Mouse (Mus musculus) thymus, postnatal 4 days (tissue): ENCODE measurements around the gene Acpp.
"Not testable (repeated sequence)": the region's sequence is repeated elsewhere in the genome, so short reads cannot be mapped to it uniquely, and the experiment has no call there.

Experiments used
- DNase-seq: peaks from one replicate; pipeline ENCODE4 v3.0.0; 2021

Acpp gene

DNA sequence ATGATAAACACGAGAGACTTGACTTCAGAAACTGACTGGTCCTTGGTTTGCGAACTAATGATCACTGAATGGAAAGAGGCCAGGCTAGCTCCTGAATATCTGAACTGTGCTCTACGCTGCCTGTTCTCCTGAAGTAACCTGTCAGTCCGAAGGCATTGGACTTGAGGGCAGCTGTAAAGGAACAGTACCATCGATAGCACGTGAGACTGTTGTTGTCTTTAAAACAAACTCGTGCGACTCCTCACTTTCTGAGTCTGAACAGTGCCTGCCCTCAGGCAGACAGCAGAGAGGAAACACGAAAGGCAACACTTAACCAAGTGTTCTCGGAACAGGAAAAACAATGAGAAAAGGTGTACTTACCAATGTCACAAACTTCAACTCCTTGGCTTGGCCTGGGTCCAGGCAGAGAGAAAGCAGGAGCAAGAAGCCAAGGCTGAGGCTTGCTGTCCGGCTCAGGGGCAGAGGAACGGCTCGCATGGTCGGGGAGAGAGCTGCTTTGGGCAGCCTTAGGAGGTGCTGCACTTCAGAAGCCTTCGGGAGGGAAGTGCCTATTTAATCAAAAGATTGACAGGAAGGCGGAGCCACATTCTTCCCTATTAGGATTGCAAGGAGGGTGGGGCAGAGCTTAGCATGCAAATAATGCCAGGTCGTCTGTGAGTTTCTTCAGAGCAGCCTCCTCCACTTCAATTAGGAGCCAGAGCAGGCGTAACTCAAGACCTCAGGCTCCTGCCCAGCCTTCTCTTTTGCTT lies at the start of gene Acpp:
TSS of gene Acpp (minus strand) at position 566 of the 749 bp plus-strand sequence.
- DNase-seq = peak; percentile 62

DNA sequence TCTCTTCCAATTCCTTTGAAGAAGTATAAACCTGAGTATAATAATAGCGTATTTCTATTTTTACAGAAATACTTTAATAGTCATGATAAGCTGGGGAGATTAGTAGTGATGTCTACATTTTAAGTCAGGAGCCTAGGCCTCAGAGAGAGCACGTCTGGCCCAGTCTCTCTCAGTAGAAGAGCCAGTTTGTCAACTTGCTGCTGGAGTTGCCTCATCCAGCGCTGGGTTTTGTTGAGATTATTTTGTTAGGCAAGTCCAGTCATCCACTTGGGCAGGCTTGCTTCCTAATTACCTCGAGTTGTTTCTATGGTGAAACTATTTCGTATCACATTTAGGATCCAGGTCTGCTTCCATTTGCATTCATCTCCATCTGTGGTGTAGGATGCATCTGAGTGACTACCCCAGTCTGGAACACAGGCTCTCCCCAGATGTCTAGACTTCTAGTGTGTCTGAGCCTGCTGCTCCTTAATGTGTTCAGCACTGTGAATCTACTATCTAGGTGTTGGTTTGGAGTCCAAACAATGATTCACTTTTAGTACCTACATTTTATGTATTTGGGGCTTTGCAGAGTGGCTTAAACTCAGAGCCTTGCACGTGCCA lies 45.1 kb upstream of the Acpp start:
- no peak for DNase-seq

DNA sequence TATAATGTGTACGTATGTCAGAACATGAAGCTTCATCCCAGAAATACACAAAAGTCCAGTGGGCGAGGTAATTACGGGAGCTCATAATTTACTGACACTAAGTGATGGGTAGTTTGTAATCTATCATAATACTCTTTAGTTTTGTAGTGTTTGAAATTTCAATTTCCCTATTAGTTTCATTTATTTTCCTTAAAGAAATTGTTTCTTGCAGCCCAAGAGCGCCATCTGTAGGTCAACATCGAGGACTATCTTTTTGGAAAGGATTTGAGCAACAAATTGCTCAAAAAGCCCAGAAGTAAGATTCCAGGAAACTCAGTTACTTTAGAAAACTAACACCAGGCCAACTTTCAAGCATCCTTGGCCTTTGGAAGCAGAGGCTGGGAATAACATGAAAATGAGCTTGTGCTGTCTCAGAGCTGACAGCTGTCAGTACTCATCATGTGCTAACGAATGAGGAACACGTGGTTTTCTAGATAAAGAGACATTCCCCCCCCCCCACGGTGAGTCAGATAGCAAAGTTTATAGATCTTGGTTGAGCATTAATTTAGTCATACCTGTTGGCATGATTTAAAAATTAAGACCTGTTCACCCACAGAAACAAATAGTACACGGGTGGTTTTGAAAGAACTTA lies 42.1 kb upstream of the Acpp start:
- peak; percentile 50 for DNase-seq

DNA sequence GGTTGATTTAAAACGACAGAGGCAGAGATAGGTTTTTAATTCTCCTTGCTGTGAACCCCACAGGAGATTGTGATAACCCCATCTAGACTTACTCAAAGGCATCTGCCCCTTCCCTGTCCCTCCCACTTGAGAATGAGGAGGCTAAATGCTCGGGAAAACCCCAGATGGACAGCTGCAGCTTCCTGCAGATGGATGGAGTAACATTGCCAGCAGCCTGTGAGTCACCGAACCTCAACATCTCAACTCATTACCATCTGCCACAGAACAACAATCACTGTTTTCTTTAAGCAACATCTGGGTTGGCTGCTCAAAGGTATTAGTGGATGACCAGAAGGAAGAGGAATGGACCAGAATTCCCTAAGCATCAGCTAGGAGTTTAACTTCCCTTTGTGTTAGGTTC lies 38.0 kb upstream of the Acpp start:
- no peak for DNase-seq

DNA sequence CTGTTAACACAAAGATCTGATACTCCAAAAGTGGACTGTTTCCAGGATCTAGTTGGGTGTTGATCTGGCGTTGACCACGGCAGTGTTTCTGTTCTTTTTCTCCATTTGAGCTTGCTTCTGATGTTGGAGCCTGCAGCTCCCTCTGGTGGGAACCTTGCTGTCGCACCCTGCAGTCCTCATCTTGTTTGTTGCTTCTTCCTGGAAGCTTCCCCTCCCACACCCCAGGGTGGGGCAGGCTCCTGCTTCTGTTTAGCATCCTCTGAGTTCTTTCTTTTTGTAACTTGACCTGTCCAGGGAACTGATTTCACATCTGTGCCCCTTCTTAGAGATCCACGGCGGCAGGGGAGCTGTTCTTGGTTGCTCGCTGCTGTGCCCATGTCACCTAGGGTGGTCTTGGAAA lies 35.7 kb upstream of the Acpp start:
- DNase-seq = peak; percentile 83

DNA sequence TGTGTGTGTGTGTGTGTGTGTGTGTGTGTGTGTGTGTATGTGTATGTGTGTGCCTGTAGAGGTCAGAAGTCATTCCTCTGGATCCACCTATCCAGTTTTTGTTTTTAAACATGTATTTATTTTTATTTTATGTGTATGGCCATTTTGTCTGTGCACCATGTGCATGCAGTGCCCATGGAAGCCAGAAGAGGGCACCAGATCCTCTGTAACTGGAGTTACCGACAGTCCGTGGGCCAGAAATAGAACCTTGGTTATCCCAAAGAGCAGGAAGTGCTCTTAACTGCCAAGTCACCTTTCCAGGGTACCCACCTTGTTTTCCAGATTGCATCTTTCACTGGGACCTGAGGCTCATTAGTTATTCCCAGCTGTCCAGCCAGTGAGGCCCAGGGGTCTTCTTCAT lies 29.4 kb upstream of the Acpp start:
- DNase-seq = peak; percentile 34

DNA sequence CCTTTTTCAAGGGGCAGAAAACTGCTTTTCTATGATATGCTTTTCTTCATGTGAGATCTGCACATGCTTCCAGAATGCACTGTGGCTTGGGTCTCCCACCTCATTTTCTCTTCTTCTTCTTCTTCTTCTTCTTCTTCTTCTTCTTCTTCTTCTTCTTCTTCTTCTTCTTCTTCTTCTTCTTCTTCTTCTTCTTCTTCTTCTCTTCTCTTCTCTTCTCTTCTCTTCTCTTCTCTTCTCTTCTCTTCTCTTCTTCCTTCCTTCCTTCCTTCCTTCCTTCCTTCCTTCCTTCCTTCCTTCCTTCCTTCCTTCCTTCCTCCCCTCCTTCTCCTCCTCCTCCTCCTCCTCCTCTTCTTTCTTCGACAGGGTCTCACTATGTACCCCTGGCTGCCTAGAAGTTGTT lies 24.4 kb upstream of the Acpp start:
- DNase-seq = not testable (repeated sequence)

DNA sequence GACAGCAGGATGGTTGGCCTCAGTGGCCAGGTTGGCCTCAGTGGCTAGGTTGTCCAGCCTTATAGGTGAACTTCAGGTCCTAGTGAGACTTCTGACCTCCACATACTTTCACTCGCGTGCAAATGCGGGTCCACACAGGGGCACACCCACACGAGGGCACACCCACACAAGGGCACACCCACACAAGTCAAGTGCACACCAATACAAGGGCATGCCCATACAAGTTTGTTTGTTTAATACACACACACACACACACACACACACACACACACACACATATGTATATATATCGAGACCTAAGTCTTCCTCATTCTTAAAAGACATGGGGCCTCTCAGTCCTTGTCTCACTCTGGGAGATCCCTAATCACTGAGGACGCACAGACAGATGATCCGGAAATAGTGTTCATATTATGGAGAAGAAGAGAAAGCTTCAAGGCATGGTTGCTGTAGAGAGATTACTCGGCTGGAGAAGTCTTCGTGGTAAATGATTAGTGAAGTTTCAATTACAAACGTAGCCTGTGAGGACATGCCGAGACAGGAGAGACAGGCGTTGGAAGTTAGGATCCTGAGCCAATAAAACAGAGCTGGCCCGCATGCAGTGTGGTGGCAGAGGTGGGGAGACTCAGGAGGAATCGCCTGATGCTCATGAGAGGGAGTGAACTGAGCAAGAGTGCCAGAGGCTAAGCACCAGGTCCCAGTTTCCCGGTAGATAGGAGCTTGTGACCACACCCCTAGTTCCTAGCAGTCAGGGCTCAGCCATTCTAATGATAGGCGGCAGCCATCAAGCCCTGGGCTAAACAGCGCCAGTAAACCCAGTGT lies 23.7 kb upstream of the Acpp start:
- DNase-seq = no peak

DNA sequence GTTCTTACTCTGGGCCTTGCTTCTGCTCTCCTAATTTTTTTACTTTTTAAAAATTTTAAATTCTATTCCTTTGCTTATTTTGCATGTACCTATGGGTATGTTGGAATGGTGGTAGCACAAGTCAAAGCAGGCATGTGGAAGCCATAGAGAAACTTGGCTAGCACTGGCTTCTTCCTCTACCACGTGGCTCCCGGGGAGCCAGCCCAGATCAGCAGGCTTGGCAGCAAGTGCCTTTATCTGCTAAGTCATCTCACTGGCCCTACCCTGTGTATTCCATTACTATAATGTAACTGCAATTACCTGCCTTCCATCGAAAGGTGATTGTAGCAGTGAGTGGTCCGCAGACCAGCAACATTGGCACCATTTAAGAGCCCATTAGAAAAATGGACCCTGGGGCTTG lies 22.8 kb upstream of the Acpp start:
- no peak for DNase-seq

DNA sequence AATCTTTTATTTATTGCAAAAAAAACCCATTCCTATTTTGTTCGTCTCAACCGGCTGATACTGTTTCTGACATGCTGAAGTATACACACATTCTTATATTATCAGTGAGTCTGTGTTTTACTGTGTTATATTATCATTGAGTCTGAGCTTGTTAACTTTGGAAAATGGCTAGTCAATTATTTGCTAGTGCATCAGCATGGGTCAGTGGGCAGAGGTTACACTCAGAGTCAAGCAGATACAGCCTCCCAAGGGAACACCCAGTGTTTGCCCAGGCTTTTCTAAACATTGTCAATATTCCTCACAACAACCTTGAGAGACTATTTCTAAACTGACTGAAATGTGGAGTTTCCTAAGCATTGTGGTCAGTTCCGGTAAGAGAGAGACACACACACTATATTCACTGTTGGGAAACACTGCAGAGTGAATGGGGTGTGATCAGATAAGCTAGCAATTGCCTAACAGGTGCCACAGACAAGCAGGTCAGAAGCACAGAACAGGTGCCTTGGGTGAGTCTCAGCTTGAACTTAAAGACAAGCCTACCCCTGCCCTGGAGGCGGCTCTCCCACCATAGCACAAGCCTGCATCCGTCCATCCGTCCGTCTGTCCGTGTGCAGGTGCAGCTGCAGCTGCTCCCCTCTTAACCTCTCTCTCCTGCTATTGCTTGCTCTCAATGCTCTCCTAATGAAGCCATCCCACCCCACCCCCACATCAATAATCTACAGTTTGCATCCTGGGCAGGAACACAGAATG lies 18.1 kb upstream of the Acpp start:
- DNase-seq = peak; percentile 30

DNA sequence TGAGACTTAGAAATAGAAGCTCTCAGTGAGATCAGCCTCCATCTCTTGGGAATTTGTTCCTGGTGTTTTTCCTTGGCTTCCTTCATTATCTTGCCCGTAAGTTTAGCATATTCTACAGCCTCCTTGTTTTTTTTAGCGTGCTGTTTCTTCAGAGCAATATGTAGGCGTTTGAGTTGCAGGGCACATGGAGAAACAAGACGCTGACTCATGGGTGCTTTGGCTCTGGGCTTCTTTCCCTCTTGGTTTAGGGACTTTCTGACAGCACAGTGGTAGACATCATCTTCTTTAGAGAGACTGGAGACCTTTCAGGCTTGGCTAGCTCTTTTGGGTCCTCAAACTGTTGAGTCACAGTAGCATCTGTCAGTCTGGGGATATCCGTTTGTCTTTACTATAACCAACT lies 6.6 kb upstream of the Acpp start:
- no peak for DNase-seq

DNA sequence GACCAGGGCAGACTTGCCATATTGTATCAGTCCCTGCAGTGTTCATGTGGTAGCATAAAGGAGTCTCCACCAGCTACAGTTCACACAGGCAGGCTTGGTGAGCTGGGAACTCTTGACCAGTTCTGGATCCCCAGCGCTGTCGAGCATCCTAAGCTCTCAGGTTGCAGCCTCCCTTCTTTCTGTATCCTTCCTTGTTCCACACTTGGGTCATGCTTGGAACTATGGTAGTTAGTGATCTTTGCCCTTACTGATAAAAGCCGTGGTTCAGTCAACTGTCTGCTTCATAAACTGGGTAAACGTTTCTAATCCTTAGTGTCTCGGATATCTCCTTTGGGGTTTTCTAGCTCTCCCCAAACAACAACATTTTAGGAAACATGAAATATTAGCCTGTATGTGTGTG lies 1.9 kb upstream of the Acpp start:
- no peak for DNase-seq

DNA sequence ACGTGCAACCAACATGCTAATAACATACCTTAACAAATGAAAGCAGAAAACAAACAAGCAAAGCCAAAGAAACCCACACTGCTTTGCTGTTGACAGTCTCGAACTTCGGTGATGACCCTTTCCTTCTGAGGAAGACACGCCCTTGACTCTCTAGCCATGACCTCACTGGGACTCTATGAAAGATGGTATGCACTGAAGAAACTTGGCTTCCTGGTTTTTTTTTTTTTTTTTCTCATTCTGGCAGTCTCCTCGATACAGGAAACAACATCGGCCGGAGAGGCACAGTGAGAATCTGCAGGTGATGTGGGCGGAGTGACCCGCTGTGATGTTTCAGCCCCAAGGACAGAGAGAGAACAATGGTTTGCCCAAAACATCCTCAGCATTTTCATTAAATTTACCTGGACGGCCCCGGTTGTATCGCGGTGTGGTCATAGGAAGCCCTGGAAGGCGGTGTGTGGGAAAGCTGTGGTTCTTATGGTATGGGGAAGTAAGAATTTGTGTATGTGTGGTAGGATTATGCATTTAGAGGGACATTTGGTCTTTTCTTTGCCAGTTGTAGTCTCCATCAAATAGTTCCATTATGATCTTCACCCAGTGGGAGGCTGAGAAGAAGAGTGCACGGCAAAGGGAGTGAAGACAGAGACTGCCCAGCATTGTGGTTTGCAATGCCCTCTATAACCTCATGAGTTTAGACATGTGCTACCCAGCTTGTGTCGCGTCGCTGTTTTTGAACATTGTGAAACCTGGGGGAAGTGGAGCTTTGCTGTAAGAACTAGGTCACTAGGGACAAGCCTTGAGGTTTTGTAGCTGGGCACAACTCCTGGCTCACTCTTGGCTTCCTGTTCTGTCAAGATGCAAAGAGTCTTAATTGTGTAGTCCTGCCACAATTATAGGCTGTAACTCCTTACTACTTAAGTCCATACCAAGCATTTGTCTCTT lies 1.2 kb upstream of the Acpp start:
- peak; percentile 53 for DNase-seq

DNA sequence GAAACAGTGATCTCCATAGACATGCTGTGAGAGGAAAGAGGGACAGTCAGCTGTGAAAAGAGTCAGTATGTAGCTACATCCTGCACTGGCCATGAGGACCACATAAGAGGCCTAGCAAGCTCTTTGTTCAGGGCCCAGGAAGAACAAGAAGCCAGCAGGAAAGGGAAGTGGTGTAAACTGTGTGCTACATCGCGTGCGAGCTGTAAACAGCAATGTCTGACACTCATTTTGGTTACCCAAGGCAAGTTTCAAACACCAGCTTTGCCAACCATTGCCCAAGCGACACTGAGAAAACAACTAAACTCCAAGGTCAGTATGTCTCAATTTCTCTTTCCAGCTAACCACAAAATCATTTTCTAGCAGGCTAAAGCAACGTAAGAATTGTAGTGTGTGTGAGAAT lies 6.2 kb downstream of the Acpp start:
- peak; percentile 49 for DNase-seq

DNA sequence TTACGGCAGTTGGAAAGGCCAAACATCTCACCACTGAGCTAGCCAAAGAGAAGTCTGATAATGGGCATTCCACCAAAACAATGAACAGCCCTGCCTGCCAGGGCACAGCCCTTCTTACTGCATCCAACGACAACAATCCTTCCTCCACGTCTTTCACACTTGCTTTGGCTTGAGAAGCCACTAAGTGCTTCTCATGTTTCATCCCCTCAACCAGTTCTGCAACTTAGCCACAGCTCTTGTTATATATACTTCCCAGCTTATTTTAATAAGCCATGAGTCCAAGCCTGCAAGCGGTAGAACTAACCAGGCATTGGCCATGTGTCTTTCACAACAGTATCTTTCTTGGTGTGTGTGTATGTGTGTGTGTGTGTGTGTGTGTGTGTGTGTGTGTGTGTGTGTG lies 8.9 kb downstream of the Acpp start:
- no peak for DNase-seq

DNA sequence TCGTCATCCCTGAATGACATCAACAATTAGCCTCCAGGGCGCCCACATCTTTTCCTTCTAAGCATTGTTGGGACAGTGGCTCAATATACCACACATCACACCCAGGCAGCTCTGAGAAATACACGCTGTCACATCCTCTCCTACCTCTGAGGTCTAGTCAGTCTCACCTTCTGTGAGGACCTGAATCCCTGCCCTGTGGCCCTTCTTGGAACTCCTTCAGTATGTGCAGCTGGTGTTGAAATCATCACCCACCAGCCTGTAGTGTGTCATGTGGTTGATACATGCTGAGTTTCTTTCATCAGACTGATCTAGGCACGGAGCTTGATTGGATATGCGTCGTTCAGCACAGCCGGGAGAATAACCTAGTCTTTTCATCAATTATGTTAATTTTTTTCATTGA lies 16.0 kb downstream of the Acpp start:
- no peak for DNase-seq

DNA sequence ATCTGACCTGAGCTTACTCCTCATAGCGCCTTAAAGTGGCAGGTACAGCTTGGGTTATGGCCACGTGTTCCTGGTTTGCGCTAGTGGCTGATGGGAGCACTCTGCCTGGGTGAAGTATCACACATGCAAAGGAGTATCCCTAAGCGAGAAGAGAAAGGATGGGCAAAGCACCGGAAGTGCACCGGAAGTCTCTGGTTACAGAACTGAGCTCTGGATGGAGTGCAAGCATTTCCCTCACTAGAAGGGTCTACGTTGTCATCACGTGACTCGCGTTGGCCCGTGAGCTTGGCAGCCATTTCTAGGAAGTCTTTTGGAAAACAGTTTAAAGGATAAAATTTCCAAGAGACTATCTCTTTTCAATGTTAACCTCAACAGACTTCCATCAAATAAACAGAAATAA lies 21.2 kb downstream of the Acpp start:
- DNase-seq = no peak

DNA sequence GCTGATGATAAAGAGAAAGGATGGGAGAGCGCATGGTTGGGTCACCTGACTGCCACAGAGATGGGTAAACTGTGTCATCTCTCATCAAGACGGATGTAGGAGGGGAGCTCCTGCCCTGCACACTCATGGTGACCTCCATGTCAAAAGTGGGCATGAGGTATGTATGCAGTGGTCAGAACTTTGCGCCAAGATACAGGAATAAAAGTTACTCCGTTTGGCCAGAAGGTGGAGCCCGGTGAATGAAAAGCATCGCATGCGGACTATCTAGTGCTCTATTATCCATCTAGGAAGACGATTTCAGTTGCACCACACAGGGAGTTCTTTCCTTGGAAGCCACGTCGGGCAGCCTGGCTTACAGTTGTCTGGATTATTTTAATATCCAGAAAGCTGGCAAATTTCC lies 22.0 kb downstream of the Acpp start:
- DNase-seq = peak; percentile 52

DNA sequence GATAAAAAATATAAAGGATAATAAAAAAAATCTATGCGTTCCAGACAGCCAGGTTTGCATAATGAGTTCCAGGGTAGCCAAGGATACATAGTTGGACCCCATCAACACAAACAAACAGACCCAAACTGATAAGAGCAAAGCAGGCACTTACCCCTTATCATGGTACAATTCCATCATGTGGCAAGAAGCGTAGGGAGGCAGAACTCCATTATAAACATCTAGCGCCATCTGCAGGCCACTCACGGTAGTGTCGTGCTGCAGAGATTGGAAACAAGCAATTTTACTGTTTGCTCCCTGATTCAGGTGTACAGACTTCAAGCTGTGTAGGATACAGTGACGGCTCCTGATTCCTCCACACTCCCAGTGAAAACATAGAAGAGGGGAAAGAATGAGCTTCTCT lies 30.8 kb downstream of the Acpp start:
- peak; percentile 84 for DNase-seq

DNA sequence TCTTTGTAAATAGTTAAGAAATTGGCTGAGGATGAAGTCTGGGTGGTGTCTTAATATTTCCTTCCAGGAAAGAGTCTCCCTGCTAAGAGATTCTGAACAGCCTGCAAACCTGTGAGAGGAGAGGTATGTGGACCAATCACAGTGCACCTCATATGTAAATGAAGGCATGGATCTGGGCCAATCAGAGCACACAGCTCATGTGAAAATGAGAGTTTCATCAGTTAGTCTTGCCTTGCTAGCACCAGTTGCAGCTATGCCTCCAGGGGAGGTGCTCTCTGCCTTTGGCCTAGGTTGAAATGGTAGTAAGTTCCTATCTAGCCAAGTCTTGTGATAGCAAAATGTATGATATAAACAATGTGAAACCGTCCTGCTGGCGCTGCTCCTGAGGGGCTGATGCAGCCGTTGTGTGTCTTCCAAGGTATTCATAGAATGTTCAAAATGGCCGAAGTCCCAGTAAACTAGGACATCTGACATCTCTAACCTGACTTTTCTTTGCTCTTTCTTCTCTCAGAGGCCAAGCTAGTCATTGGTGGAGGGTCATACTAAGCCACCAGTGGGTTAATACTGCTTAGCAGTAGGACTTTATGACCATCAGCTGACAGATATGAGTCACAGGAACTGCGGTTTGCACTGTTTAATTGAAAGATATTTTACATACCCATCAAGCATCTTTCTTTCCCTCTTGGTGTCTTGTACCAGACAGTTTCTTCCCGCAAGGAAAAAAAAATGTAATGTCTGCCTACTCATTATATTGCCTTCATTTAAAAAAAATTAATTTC lies 32.0 kb downstream of the Acpp start:
- DNase-seq = no peak

DNA sequence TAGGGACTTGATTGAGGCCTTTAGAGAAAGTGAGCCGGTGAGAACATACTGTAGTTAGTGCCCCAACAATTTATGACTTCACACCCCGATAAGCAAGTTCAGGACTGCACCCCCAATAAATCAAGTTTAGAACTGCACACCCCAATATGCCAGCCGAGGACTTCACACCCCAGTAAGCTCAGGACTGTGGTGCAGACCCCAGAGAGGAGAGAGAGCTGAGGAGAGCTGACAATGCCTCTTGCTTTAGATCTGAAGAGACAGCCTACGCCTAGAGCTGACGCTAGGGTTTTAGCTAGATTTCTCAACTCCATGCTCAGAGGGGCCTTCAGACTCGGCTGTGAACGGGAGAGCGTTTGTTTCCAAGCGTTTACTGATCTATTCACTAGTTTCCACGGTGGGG lies 32.7 kb downstream of the Acpp start:
- DNase-seq = no peak
